ENCODE assay signal across 27 mouse cellular contexts in the genomic region with DNA sequence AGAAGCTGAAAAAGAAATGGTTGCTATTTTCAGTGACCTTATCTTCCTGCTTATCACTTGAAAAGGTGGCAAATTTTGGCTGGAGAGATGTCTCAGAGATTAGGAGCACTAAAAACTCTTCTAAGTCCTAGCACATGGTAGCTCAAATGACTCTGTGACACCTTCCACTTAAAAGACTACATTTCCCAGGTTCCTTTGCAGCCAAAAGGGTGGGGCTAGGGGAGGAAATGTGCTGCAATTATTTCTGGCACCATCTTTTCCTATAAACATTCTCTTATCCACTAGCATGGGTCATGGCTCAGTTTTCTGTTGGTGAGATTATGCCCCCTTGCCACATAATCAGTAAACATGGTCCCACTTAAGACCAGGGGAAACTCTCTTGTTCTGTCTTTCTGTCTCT.
A peak's percentile ranks its signal among the peaks of the same experiment; 100 is the strongest.
DNase-seq lines count a peak whose midpoint lies in the region; ATAC-seq and TF ChIP-seq lines count a peak whose summit lies in the region.
"Had no signal": no experiment of that assay in that cellular context is flagged by ENCODE, and none has a peak within 500 bp of the region (broad histone marks: within the 10 kb centered on the region; RNA-seq: fewer than 3 reads in every experiment).

No protein-coding gene starts in this region.

- no peaks in the 10 kb centered on the region for H3K36me3 ChIP-seq in limb, embryonic 12.5 days
- no peaks in the 10 kb centered on the region for H3K36me3 ChIP-seq in limb, embryonic 10.5 days
- H3K36me3 ChIP-seq in ES-E14 (ENCODE audit: control insufficient read depth, insufficient read depth, low read length, poor library complexity, severe bottlenecking) = no peaks in the 10 kb centered on the region
- H3K36me3 ChIP-seq: embryonic facial prominence, embryonic 13.5 days; forebrain, embryonic 12.5 days; forebrain, embryonic 15.5 days; heart, embryonic 12.5 days; heart, embryonic 15.5 days; hindbrain, embryonic 10.5 days; hindbrain, embryonic 13.5 days; intestine, embryonic 15.5 days had no signal

- H3K9me3 ChIP-seq in limb, embryonic 12.5 days = no peaks in the 10 kb centered on the region
- H3K9me3 ChIP-seq in limb, embryonic 10.5 days (replicated peaks) = no peaks in the 10 kb centered on the region
- H3K9me3 ChIP-seq in ES-E14 (ENCODE audit: control insufficient read depth, insufficient read depth, low read depth, low read length) = no peaks in the 10 kb centered on the region
- H3K9me3 ChIP-seq: embryonic facial prominence, embryonic 13.5 days; forebrain, embryonic 12.5 days; forebrain, embryonic 15.5 days; heart, embryonic 12.5 days; heart, embryonic 15.5 days; hindbrain, embryonic 10.5 days; hindbrain, embryonic 13.5 days; intestine, embryonic 15.5 days had no signal

- H3K4me3 ChIP-seq in limb, embryonic 12.5 days (replicated peaks) = no peak overlapping the region
- H3K4me3 ChIP-seq in limb, embryonic 10.5 days = no peak overlapping the region
- no peak overlapping the region for H3K4me3 ChIP-seq in ES-E14 (ENCODE audit: insufficient read depth in 1 of 2, low read depth in 1 of 2, low read length in 2 of 2, poor library complexity in 1 of 2, severe bottlenecking in 1 of 2)
- H3K4me3 ChIP-seq: embryonic facial prominence, embryonic 13.5 days; erythroblast, embryonic 14.5 days; forebrain, embryonic 12.5 days; forebrain, embryonic 15.5 days; heart, embryonic 12.5 days; heart, embryonic 15.5 days; hindbrain, embryonic 10.5 days; hindbrain, embryonic 13.5 days; intestine, embryonic 15.5 days had no signal

- ATAC-seq in limb, embryonic 12.5 days (ENCODE audit: insufficient number of reproducible peaks, insufficient read depth, low FRiP score, low TSS enrichment, low read depth) = 0 out of 2 replicates have a peak, but pooled peaks have one; percentile 31
- ATAC-seq: forebrain, embryonic 15.5 days; hindbrain, embryonic 16.5 days; intestine, embryonic 15.5 days; Patski had no signal

- no peak overlapping the region for H3K9ac ChIP-seq in limb, embryonic 12.5 days (replicated peaks)
- no peak overlapping the region for H3K9ac ChIP-seq in ES-E14 (ENCODE audit: insufficient read depth, low read depth, low read length, poor library complexity, severe bottlenecking)
- H3K9ac ChIP-seq: embryonic facial prominence, embryonic 13.5 days; forebrain, embryonic 12.5 days; forebrain, embryonic 15.5 days; heart, embryonic 12.5 days; heart, embryonic 15.5 days; hindbrain, embryonic 13.5 days; intestine, embryonic 15.5 days had no signal

- DNase-seq in embryo, embryonic 10.5 days (ENCODE audit: low spot score) = peak; percentile 8
- DNase-seq in embryo, embryonic 10 days (ENCODE audit: low spot score) = no peak
- DNase-seq in limb, embryonic 10.5 days (ENCODE audit: low spot score) = no peak
- DNase-seq in ES-E14 (ENCODE audit: low read depth, low spot score) = no peak
- DNase-seq in lung, adult 18-20 months = no peak
- no peak for DNase-seq in kidney, adult 18-20 months
- DNase-seq: adrenal gland, adult 2 months; adrenal gland, postnatal 14 days; B cell, adult 2 months; cerebellum, adult 11 months; cerebellum, adult 9-11 months; gastrocnemius, postnatal 10 days; gastrocnemius, postnatal 36 days; heart, postnatal 10 days; heart, postnatal 36 days had no signal

- no peak overlapping the region for H3K27ac ChIP-seq in limb, embryonic 12.5 days
- no peak overlapping the region for H3K27ac ChIP-seq in limb, embryonic 10.5 days
- no peak overlapping the region for H3K27ac ChIP-seq in ES-E14 (ENCODE audit: insufficient read depth, low read depth, low read length, poor library complexity, severe bottlenecking)
- H3K27ac ChIP-seq: embryonic facial prominence, embryonic 13.5 days; forebrain, embryonic 12.5 days; forebrain, embryonic 15.5 days; heart, embryonic 15.5 days; hindbrain, embryonic 10.5 days; hindbrain, embryonic 13.5 days; intestine, embryonic 15.5 days had no signal

- no peaks in the 10 kb centered on the region for H3K27me3 ChIP-seq in limb, embryonic 12.5 days
- no peaks in the 10 kb centered on the region for H3K27me3 ChIP-seq in limb, embryonic 10.5 days (ENCODE audit: low read depth, poor library complexity, severe bottlenecking)
- H3K27me3 ChIP-seq: embryonic facial prominence, embryonic 13.5 days; forebrain, embryonic 12.5 days; forebrain, embryonic 15.5 days; heart, embryonic 12.5 days; heart, embryonic 15.5 days; hindbrain, embryonic 13.5 days; intestine, embryonic 15.5 days; Patski had no signal

- H3K4me2 ChIP-seq in limb, embryonic 12.5 days = no peak overlapping the region
- H3K4me2 ChIP-seq: embryonic facial prominence, embryonic 13.5 days; forebrain, embryonic 12.5 days; forebrain, embryonic 15.5 days; heart, embryonic 12.5 days; heart, embryonic 15.5 days; hindbrain, embryonic 13.5 days; intestine, embryonic 15.5 days had no signal

- in situ Hi-C loops in ES-E14 (cut with MboI; ENCODE audit: low sequenced_read_pairs in 2 of 2, unreplicated experiment in 2 of 2) = no loop called here

- H3K4me1 ChIP-seq in limb, embryonic 12.5 days (replicated peaks) = no peaks in the 10 kb centered on the region
- H3K4me1 ChIP-seq in limb, embryonic 10.5 days = no peaks in the 10 kb centered on the region
- H3K4me1 ChIP-seq in ES-E14 (ENCODE audit: control insufficient read depth in 2 of 2, insufficient read depth in 2 of 2, low read length in 2 of 2, poor library complexity in 1 of 2) = peaks cover 0 to 5% of the 10 kb centered on the region in 2 experiments; a peak in 2 of 4 replicates
- H3K4me1 ChIP-seq: forebrain, embryonic 12.5 days; forebrain, embryonic 15.5 days; heart, embryonic 15.5 days; hindbrain, embryonic 10.5 days; hindbrain, embryonic 13.5 days; intestine, embryonic 15.5 days had no signal

TF ChIP-seq in ES-E14, 5 proteins besides CTCF, POLR2A, EP300 and RAD21:
- TF ChIP-seq ZC3H11A (IDR thresholded peaks at IDR 0.05; ENCODE audit: borderline replicate concordance, low read depth, low read length) = no peak
- peak; percentile 82 for TF ChIP-seq HCFC1 (IDR thresholded peaks at IDR 0.05; ENCODE audit: borderline replicate concordance, insufficient read depth, low read length)
